Mouse (Mus musculus): ENCODE results near the gene Glis3. TPM values are rescaled to one million over a fixed set of nuclear protein-coding genes. Genes with fewer than 3 reads are reported as not detected.

Gene Glis3
- total RNA-seq, 2 experiments from 2014 or later, result 2.1 to 2.3 TPM

GRCm38 (mm10) chr19:28305510-28305909 is 374.4 kb downstream of the Glis3 start:
- no peak for DNase-seq

GRCm38 (mm10) chr19:28302831-28303242 is 377.0 kb downstream of the Glis3 start:
- DNase-seq, result no peak

GRCm38 (mm10) chr19:28300226-28300625 is 379.7 kb downstream of the Glis3 start:
- no peak for DNase-seq

- DNase-seq, result no peak
These were observed 380.6 kb downstream of the Glis3 start for GRCm38 (mm10) chr19:28299211-28299775.

GRCm38 (mm10) chr19:28298669-28299068 is 381.2 kb downstream of the Glis3 start:
- DNase-seq, result no peak

GRCm38 (mm10) chr19:28291596-28291995 is 388.3 kb downstream of the Glis3 start:
- no peak for DNase-seq

- no peak for DNase-seq
These were observed 390.4 kb downstream of the Glis3 start for GRCm38 (mm10) chr19:28289457-28289856.

- no peak for DNase-seq
These were observed 392.4 kb downstream of the Glis3 start for GRCm38 (mm10) chr19:28287431-28287830.

- no peak for DNase-seq
These were observed 395.7 kb downstream of the Glis3 start for GRCm38 (mm10) chr19:28284098-28284569.

GRCm38 (mm10) chr19:28283241-28284097 is 396.4 kb downstream of the Glis3 start:
- DNase-seq, result peak; percentile 7

GRCm38 (mm10) chr19:28281405-28281804 is 398.5 kb downstream of the Glis3 start:
- no peak for DNase-seq

- DNase-seq, result no peak
These were observed 402.8 kb downstream of the Glis3 start for GRCm38 (mm10) chr19:28277104-28277503.

GRCm38 (mm10) chr19:28274501-28274900 is 405.4 kb downstream of the Glis3 start:
- DNase-seq, result no peak

GRCm38 (mm10) chr19:28273946-28274345 is 405.9 kb downstream of the Glis3 start:
- no peak for DNase-seq

GRCm38 (mm10) chr19:28266850-28267249 is 413.0 kb downstream of the Glis3 start:
- DNase-seq, result no peak

- DNase-seq, result no peak
These were observed 414.1 kb downstream of the Glis3 start for GRCm38 (mm10) chr19:28265776-28266175.

- DNase-seq, result no peak
These were observed 420.8 kb downstream of the Glis3 start for GRCm38 (mm10) chr19:28258907-28259675.

GRCm38 (mm10) chr19:28258480-28258879 is 421.4 kb downstream of the Glis3 start:
- DNase-seq, result no peak

GRCm38 (mm10) chr19:28247345-28247744 is 432.5 kb downstream of the Glis3 start:
- DNase-seq, result no peak

GRCm38 (mm10) chr19:28246186-28246585 is 433.7 kb downstream of the Glis3 start:
- DNase-seq, result no peak

- no peak for DNase-seq
These were observed 441.8 kb downstream of the Glis3 start for GRCm38 (mm10) chr19:28238073-28238472.

GRCm38 (mm10) chr19:28237621-28238020 is 442.3 kb downstream of the Glis3 start:
- no peak for DNase-seq

- DNase-seq, result no peak
These were observed 444.3 kb downstream of the Glis3 start for GRCm38 (mm10) chr19:28235571-28235970.
